Mouse (Mus musculus): ENCODE measurements around the gene Olfr1216.
"Not testable (repeated sequence)": the region's sequence is repeated elsewhere in the genome, so short reads cannot be mapped to it uniquely, and the experiment has no call there.

Olfr1216 gene

GRCm38 (mm10) chr2:89018240-89018639 lies at the start of gene Olfr1216:
Gene Olfr1216 (minus strand): TSS chr2:89018340.
- in situ Hi-C loops (cut with MboI, MseI), result no loop called here

GRCm38 (mm10) chr2:89061087-89061486 lies 42.9 kb upstream of the Olfr1216 start, which contains the start of gene Olfr1218:
Gene Olfr1218 (minus strand): TSS chr2:89061187.
- in situ Hi-C loops (cut with MboI, MseI), result no loop called here

- in situ Hi-C loops (cut with MboI, MseI), result no loop called here
Observed at GRCm38 (mm10) chr2:89031965-89032364, 13.8 kb upstream of the Olfr1216 start, which contains the start of gene Olfr1217. Gene Olfr1217 (minus strand): TSS chr2:89032065.

GRCm38 (mm10) chr2:89021436-89021835 lies 3.3 kb upstream of the Olfr1216 start:
- in situ Hi-C loops (cut with MboI, MseI), result not testable (repeated sequence)

- in situ Hi-C loops (cut with MboI, MseI), result no loop called here
Observed at GRCm38 (mm10) chr2:89006873-89007272, 11.3 kb downstream of the Olfr1216 start, which contains the start of gene Olfr1215. Gene Olfr1215 (minus strand): TSS chr2:89006973.

- in situ Hi-C loops (cut with MboI, MseI), result no loop called here
Observed at GRCm38 (mm10) chr2:88992553-88992952, 25.6 kb downstream of the Olfr1216 start, which contains the start of gene Olfr1214. Gene Olfr1214 (minus strand): TSS chr2:88992653.

- in situ Hi-C loops (cut with MboI, MseI), result no loop called here
Observed at GRCm38 (mm10) chr2:88980181-88980580, 38.0 kb downstream of the Olfr1216 start, which contains the start of gene Gm13762. Gene Gm13762 (minus strand): TSS chr2:88980281.
